Mouse (Mus musculus): Measurements from ENCODE around the gene Hrk.

- TF ChIP-seq CTCF (IDR thresholded peaks at IDR 0.05; ENCODE audit: borderline replicate concordance, extremely low read depth, insufficient read depth, insufficient read length) (no peak), POLR2A (IDR thresholded peaks at IDR 0.05; ENCODE audit: borderline replicate concordance, extremely low read depth, insufficient read depth, insufficient read length, poor library complexity, severe bottlenecking) (no peak)
Measured at GRCm38 (mm10) chr5:118123096-118123495, 41.4 kb upstream of the Hrk start.

Measured in brain, embryonic 14.5 days (tissue).